Mouse (Mus musculus) hindbrain, embryonic 11.5 days (tissue): ENCODE data around the gene Fam160a1. TPM values are rescaled to one million over a fixed set of nuclear protein-coding genes. Genes with fewer than 3 reads are reported as not detected.

Experiments used
- polyA plus RNA-seq: library from polyadenylated mRNA; unstranded; fragments of >200 nt; fragmentation: Nextera tagmentation; extraction: Ambion mirVana; gene quantifications from 2 replicates; pipeline ENCODE4 v1.2.1, GENCODE M21; 2014

The Fam160a1 gene
- polyA plus RNA-seq, 1 experiment from 2014 or later: 0.60 TPM

Other genes with a start within 250 kb of the Fam160a1 start
- gene Gatb, start 243.2 kb downstream of the Fam160a1 start, polyA plus RNA-seq: 18.6 and 24.0 TPM in 2 replicates
- 0.14 and 0.39 TPM in 2 replicates for gene Glt28d2, start 70.2 kb upstream of the Fam160a1 start, polyA plus RNA-seq
- gene Gm37240, start 70.2 kb upstream of the Fam160a1 start, polyA plus RNA-seq: 0.52 and 2.4 TPM in 2 replicates
- gene Sh3d19, start 153.8 kb upstream of the Fam160a1 start, polyA plus RNA-seq: 9.4 and 12.1 TPM in 2 replicates
- gene Prss48, start 185.2 kb upstream of the Fam160a1 start, polyA plus RNA-seq: 0.19 TPM in 1 of 2 replicates, not detected in the other